Mouse (Mus musculus) forebrain, embryonic 11.5 days (tissue): ENCODE data around the gene Gnaq. TPM values are rescaled to one million over a fixed set of nuclear protein-coding genes. Genes with fewer than 3 reads are reported as not detected.
"Not testable (repeated sequence)": the region's sequence is repeated elsewhere in the genome, so short reads cannot be mapped to it uniquely, and the experiment has no call there.

ENCODE experiments used
- ATAC-seq: fragments of 200-750 bp; cut with Nextera tagmentation; replicated peaks from 2 replicates; pipeline ENCODE4 v1.8.0; 2017; ENCODE audit warnings: moderate TSS enrichment; ENCODE audit not compliant: low FRiP score
- DNase-seq: peaks from one replicate; pipeline ENCODE4 v3.0.0-alpha.2; 2017; ENCODE audit warnings: low spot score
- H3K27ac ChIP-seq: fragments of 300-500 bp; sonication (generic); 2 replicates; pipeline ENCODE4 v1.5.1; 2014; ENCODE audit warnings: low read depth, low read length
- H3K27me3 ChIP-seq: fragments of 300-500 bp; sonication (generic); 2 replicates; pipeline ENCODE4 v1.6.1; 2014; ENCODE audit warnings: mild to moderate bottlenecking, low read length, mixed read lengths; ENCODE audit not compliant: control insufficient read depth, insufficient read depth
- H3K36me3 ChIP-seq: fragments of 300-500 bp; sonication (generic); 2 replicates; pipeline ENCODE4 v1.6.1; 2014; ENCODE audit warnings: mild to moderate bottlenecking, low read length, moderate library complexity, mixed read lengths; ENCODE audit not compliant: control insufficient read depth, insufficient read depth
- H3K4me1 ChIP-seq: fragments of 300-500 bp; sonication (generic); replicated peaks from 2 replicates; pipeline ENCODE4 v1.6.1; 2014; ENCODE audit warnings: low read length, mixed read lengths; ENCODE audit not compliant: control insufficient read depth, insufficient read depth
- H3K4me2 ChIP-seq: fragments of 300-500 bp; sonication (generic); 2 replicates; pipeline ENCODE4 v1.6.1; 2014; ENCODE audit warnings: low read depth, mild to moderate bottlenecking, low read length, moderate library complexity, mixed read lengths; ENCODE audit not compliant: severe bottlenecking
- H3K4me3 ChIP-seq: fragments of 300-500 bp; sonication (generic); 2 replicates; pipeline ENCODE4 v1.5.1; 2014; ENCODE audit warnings: low read depth, low read length
- H3K9ac ChIP-seq: fragments of 300-500 bp; sonication (generic); 2 replicates; pipeline ENCODE4 v1.6.1; 2014; ENCODE audit warnings: low read length
- H3K9me3 ChIP-seq: fragments of 300-500 bp; sonication (generic); 2 replicates; pipeline ENCODE4 v1.6.1; 2016; ENCODE audit warnings: low read length, mixed read lengths; ENCODE audit not compliant: control insufficient read depth
- WGBS: fragments of 180-500 bp; shearing (Covaris S2); extraction: QIAGEN DNeasy Blood & Tissue Kit; methylation state at CpG from one replicate; pipeline ENCODE4 v1.1.7; 2014; 5-methylcytosine and 5-hydroxymethylcytosine counted together
- polyA plus RNA-seq: library from polyadenylated mRNA; unstranded; fragments of >200 nt; fragmentation: Nextera tagmentation; extraction: Ambion mirVana; gene quantifications from 2 replicates; pipeline ENCODE4 v1.2.1, GENCODE M21; 2014

Gene Gnaq
- polyA plus RNA-seq, 1 experiment from 2014 or later: 19.7 TPM

GRCm38 (mm10) chr19:16260973-16261372 lies 128.3 kb downstream of the Gnaq start:
- H3K4me2 ChIP-seq: no peak overlapping the region
- no peaks in the 10 kb centered on the region for H3K27me3 ChIP-seq
- ATAC-seq: no peak
- H3K9me3 ChIP-seq: no peaks in the 10 kb centered on the region
- 91% methylated on average over 1 of the region's 1 CpGs for WGBS
- no peak for DNase-seq
- H3K4me1 ChIP-seq: no peaks in the 10 kb centered on the region
- no peak overlapping the region for H3K9ac ChIP-seq
- H3K27ac ChIP-seq: no peak overlapping the region
- H3K4me3 ChIP-seq: no peak overlapping the region
- no peaks in the 10 kb centered on the region for H3K36me3 ChIP-seq

- no peak overlapping the region for H3K4me3 ChIP-seq
- H3K4me2 ChIP-seq: no peak overlapping the region
- no peaks in the 10 kb centered on the region for H3K36me3 ChIP-seq
- H3K27ac ChIP-seq: no peak overlapping the region
- no peak for ATAC-seq
- no peaks in the 10 kb centered on the region for H3K27me3 ChIP-seq
- no peaks in the 10 kb centered on the region for H3K9me3 ChIP-seq
- no peak for DNase-seq
- no peaks in the 10 kb centered on the region for H3K4me1 ChIP-seq
- no peak overlapping the region for H3K9ac ChIP-seq
- 94% methylated on average over 6 of the region's 6 CpGs for WGBS
Measured at GRCm38 (mm10) chr19:16261631-16262030, 129.0 kb downstream of the Gnaq start.

- Histone ChIP-seq H3K9ac (no peak overlapping the region), H3K4me2 (no peak overlapping the region), H3K27me3 (no peaks in the 10 kb centered on the region), H3K4me3 (no peak overlapping the region), H3K9me3 (no peaks in the 10 kb centered on the region), H3K36me3 (no peaks in the 10 kb centered on the region), H3K27ac (no peak overlapping the region), H3K4me1 (no peaks in the 10 kb centered on the region)
- ATAC-seq (no peak), DNase-seq (no peak)
- WGBS: 96% methylated on average over 4 of the region's 4 CpGs
Measured at GRCm38 (mm10) chr19:16262340-16262739, 129.7 kb downstream of the Gnaq start.

GRCm38 (mm10) chr19:16267362-16267761 lies 134.7 kb downstream of the Gnaq start:
- not testable (repeated sequence) for H3K27ac ChIP-seq, H3K4me3 ChIP-seq, H3K4me2 ChIP-seq, H3K4me1 ChIP-seq, ATAC-seq, H3K36me3 ChIP-seq, H3K9me3 ChIP-seq, H3K27me3 ChIP-seq, H3K9ac ChIP-seq, DNase-seq
- WGBS: 95% methylated on average over 5 of the region's 16 CpGs

- 93% methylated on average over 6 of the region's 6 CpGs for WGBS
- Histone ChIP-seq H3K27me3 (no peaks in the 10 kb centered on the region), H3K36me3 (no peaks in the 10 kb centered on the region), H3K27ac (no peak overlapping the region), H3K4me2 (no peak overlapping the region), H3K4me3 (no peak overlapping the region), H3K9ac (no peak overlapping the region), H3K9me3 (no peaks in the 10 kb centered on the region), H3K4me1 (no peaks in the 10 kb centered on the region)
- DNase-seq (no peak), ATAC-seq (no peak)
Measured at GRCm38 (mm10) chr19:16270236-16270635, 137.6 kb downstream of the Gnaq start.

- DNase-seq (no peak), ATAC-seq (no peak)
- H3K27me3 ChIP-seq: no peaks in the 10 kb centered on the region
- no peak overlapping the region for H3K9ac ChIP-seq
- no peaks in the 10 kb centered on the region for H3K4me1 ChIP-seq
- WGBS: 79% methylated on average over 1 of the region's 1 CpGs
- H3K9me3 ChIP-seq: no peaks in the 10 kb centered on the region
- no peak overlapping the region for H3K4me2 ChIP-seq
- no peak overlapping the region for H3K27ac ChIP-seq
- no peak overlapping the region for H3K4me3 ChIP-seq
- no peaks in the 10 kb centered on the region for H3K36me3 ChIP-seq
Measured at GRCm38 (mm10) chr19:16271002-16271401, 138.4 kb downstream of the Gnaq start.

- H3K4me2 ChIP-seq: no peak overlapping the region
- no peaks in the 10 kb centered on the region for H3K4me1 ChIP-seq
- DNase-seq (no peak), ATAC-seq (no peak)
- H3K27ac ChIP-seq: no peak overlapping the region
- H3K27me3 ChIP-seq: no peaks in the 10 kb centered on the region
- no peaks in the 10 kb centered on the region for H3K36me3 ChIP-seq
- no peak overlapping the region for H3K4me3 ChIP-seq
- no peaks in the 10 kb centered on the region for H3K9me3 ChIP-seq
- H3K9ac ChIP-seq: no peak overlapping the region
- WGBS: 86% methylated on average over 4 of the region's 4 CpGs
Measured at GRCm38 (mm10) chr19:16273021-16273420, 140.4 kb downstream of the Gnaq start.

GRCm38 (mm10) chr19:16280231-16280630 lies 147.6 kb downstream of the Gnaq start:
- Histone ChIP-seq H3K27ac (no peak overlapping the region), H3K27me3 (no peaks in the 10 kb centered on the region), H3K4me2 (no peak overlapping the region), H3K9me3 (no peaks in the 10 kb centered on the region), H3K4me3 (no peak overlapping the region), H3K36me3 (no peaks in the 10 kb centered on the region), H3K4me1 (no peaks in the 10 kb centered on the region), H3K9ac (no peak overlapping the region)
- WGBS: 81% methylated on average over 4 of the region's 4 CpGs
- ATAC-seq (no peak), DNase-seq (no peak)

GRCm38 (mm10) chr19:16285051-16286028 lies 152.7 kb downstream of the Gnaq start:
- ATAC-seq: no peak
- no peaks in the 10 kb centered on the region for H3K36me3 ChIP-seq
- no peak overlapping the region for H3K4me3 ChIP-seq
- no peak overlapping the region for H3K27ac ChIP-seq
- H3K27me3 ChIP-seq: no peaks in the 10 kb centered on the region
- no peaks in the 10 kb centered on the region for H3K9me3 ChIP-seq
- no peaks in the 10 kb centered on the region for H3K4me1 ChIP-seq
- H3K4me2 ChIP-seq: no peak overlapping the region
- DNase-seq: no peak
- H3K9ac ChIP-seq: no peak overlapping the region
- WGBS: 82% methylated on average over 11 of the region's 11 CpGs
